Mouse (Mus musculus) fat pad, adult 2 months (tissue): ENCODE data around the gene Ttc7b.

Source experiments
- DNase-seq: peaks from one replicate; pipeline ENCODE4 v3.0.0-alpha.2; 2011; ENCODE audit warnings: low read depth, low spot score; ENCODE audit errors: extremely low read depth

The Ttc7b gene

GRCm38 (mm10) chr12:100527241-100527640 is 6.6 kb upstream of the Ttc7b start:
- no peak for DNase-seq

GRCm38 (mm10) chr12:100525939-100526338 is 5.3 kb upstream of the Ttc7b start:
- no peak for DNase-seq

DNA sequence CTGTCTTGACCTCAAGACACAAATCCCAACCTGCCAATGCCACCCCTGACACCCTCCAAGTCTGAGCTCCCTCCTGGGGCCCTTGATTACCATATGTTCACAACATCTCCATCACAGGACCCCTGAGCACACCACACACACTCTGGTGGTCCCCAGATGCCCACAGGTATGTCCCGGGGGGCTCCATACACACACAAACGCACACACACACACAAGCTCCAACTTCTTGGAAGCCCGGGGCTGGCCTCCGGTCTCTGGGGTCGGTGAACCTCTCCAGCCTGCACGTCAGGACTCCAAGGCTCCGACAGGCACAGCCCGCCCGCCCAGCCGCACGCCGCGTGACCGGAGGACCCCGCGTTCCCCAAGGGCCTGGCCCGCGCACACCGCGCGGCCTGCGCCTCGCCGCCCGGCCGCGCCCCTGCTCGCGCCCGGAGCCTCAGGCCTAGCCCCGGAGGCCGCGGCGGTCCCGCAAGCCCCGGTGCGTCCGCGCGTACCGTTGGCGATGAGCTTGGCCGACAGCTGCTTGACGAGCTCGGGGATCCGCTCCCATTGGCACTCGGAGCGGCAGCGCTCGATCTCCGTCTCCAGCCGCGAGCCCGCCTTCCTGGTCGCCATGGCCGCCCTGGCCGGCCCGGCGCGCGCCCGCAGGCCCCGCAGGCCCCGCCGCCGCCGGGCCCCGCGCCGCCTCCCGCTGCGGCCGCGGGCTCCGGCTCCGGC is 391 bp downstream of the Ttc7b start:
- DNase-seq, result no peak

- no peak for DNase-seq
Measured at GRCm38 (mm10) chr12:100519684-100520076, 946 bp downstream of the Ttc7b start.

DNA sequence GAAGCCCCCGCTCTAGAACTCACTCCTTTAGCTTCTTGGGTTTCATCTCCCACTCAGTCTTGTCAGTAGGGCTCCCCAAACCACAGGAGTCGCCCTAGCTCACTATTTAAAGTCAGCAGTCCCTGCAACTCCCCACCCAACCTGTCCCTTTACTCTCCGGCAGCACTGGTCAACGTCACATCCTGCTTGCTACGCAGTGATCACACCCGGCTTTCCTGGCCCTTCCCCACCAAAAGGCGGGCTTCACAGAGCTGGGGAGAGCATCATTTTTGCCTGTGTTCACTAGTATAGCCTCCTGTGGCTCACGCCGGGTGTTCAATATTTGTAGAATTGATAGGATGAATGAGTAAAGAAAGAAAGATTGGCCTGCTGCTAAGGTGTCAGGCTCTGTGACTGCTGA is 3.3 kb downstream of the Ttc7b start:
- no peak for DNase-seq

DNA sequence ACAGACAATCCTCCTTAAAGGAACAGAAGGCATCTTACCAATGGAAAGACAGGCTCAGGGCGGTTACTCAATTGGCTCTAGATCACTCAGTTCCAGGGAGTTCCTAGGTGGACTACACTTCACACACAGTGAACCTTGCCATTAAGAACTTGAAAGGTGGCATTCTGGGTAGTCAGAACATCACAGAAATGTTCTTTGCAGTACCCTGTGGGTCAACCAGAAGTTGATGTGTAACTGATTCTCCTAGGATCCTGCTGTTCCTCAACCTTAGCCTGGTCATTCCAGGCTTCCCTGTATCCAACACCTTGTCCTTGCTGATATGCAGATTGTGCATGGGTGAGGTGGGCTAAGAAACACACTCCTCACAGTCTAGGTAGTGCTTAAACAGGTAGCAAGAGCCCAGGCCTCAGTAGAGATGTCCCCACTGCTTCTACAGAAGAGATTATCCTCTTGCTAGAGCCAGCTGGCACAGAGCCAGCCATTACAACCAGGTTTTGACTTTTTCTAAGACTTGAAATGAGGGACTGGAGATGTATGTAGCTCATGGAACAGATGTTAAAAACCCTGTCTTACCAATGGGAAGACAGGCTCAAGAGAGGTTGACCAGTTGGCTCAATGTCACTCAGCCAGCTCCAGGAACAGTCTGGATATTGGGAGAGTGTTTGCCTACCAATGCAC is 4.3 kb downstream of the Ttc7b start:
- no peak for DNase-seq

- DNase-seq, result no peak
Measured at GRCm38 (mm10) chr12:100515493-100515892, 5.1 kb downstream of the Ttc7b start.

GRCm38 (mm10) chr12:100514611-100515010 is 6.0 kb downstream of the Ttc7b start:
- no peak for DNase-seq

- DNase-seq, result no peak
Measured at GRCm38 (mm10) chr12:100513131-100513530, 7.5 kb downstream of the Ttc7b start.

DNA sequence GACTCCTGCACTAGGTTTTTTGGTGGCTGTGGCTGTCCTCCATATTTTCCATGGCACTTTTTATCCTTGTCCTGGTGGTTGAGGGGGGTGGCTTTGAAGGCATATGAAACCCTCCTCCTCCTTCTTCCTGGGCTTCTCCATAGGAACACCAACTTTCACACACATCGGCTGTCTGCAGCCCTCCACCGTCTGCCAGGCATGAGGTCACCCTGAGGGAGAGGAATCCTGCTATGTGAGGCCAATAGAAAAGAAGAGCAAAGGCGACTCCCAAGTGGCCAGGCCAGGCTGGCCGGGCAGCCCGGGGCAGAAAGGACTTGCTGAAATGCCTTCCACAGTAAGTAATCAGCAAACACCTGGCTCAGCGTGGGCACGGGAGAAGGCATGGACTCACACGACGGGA is 8.0 kb downstream of the Ttc7b start:
- no peak for DNase-seq

- DNase-seq, result no peak
Measured at GRCm38 (mm10) chr12:100509615-100510282, 10.9 kb downstream of the Ttc7b start.

GRCm38 (mm10) chr12:100508668-100509067 is 12.0 kb downstream of the Ttc7b start:
- no peak for DNase-seq

- DNase-seq, result no peak
Measured at GRCm38 (mm10) chr12:100505484-100505883, 15.1 kb downstream of the Ttc7b start.

DNA sequence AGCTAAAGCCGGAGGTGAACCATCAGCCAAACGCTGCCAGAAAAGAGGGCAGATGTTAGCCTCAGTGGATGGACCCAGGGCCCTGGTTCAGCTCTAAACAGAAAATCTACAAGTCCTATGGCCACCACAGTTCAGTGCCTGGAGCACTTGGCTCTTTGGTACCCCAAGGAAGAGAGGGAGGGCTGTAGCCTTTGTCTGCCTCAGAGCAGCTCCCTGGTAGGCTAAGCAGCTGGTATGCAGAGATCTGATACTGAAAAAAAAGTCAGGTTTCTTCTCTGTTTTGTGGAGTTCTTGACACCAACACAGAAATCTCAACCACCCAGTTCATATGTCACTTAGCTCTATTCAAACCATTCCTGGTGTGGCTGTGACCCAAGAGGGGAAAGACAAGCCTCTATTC is 16.0 kb downstream of the Ttc7b start:
- no peak for DNase-seq

- no peak for DNase-seq
Measured at GRCm38 (mm10) chr12:100503659-100504058, 17.0 kb downstream of the Ttc7b start.

DNA sequence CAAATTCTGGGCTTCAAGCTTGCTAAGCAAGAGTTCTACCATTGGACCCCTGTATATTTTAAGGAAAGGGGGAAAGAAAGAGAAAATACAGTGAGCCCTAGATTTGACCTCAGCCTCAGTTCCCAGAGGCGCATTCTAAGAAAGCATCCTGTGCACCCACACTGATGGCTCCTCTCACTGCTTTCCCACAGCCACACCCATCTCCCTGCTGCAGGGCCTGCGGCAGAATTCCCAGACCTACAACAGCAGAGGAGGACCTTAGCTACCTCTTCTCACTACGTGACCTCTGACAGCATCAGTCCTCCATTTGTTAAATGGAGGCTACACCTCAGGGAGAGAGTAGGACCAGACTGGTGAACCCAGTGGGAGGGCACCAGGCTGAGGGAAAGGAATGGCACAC is 18.1 kb downstream of the Ttc7b start:
- DNase-seq, result no peak

GRCm38 (mm10) chr12:100501261-100501660 is 19.4 kb downstream of the Ttc7b start:
- no peak for DNase-seq

DNA sequence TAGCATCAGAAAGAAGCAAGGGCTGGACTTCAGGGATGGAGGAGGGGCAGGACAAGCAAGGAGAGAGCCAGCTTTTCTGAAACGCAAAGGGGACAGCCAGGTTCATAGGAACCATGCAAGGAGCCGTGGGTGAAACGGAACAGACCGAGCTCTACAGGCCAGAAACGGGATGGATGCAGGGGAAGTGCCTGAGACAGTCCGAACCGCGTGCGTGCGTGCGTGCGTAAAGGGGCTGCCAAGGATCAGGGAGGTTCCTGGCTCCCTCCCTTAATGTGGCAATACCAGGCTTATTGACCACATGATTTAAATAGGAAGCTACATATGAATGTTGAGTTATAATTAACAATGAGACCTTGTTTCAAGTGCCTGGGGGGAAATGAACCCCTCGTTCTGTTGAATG is 21.2 kb downstream of the Ttc7b start:
- no peak for DNase-seq

DNA sequence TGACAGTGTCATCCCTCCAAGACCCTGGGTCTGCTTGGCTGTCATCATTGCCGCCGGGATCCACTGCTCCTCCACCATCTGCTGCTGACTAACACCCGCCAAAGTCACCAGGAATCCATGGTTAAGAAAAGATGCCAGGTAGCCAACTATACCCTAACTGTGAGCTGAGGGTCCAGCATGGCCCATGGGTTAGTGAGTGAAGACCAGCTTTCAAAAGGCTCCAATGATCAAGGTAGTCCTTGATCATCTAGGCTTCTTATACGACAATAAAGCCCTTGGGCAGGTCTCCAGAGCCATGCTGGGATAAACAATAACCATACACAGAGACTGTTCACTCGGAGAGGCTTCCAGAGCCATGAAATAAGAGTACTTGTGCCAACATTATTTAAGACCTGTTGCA is 22.6 kb downstream of the Ttc7b start:
- DNase-seq, result no peak

DNA sequence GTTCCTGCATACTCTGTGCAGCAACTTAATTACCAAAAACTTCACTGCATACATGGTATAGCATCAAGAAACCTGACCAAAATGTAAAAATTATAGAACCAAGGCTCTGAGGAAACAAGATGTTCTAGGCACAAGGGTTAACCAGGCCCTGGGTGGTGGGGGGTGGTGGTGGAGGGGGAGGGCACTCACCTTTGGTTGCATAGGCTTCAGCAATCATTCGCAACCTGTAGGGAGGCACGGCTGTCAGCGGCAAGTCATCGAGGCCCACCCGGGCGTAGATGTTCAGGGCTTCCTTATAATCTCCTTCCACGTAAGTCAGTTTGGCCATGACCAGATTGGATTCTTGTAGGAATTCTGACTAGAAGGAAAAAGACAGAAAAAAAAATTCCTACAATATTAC is 25.5 kb downstream of the Ttc7b start:
- no peak for DNase-seq

DNA sequence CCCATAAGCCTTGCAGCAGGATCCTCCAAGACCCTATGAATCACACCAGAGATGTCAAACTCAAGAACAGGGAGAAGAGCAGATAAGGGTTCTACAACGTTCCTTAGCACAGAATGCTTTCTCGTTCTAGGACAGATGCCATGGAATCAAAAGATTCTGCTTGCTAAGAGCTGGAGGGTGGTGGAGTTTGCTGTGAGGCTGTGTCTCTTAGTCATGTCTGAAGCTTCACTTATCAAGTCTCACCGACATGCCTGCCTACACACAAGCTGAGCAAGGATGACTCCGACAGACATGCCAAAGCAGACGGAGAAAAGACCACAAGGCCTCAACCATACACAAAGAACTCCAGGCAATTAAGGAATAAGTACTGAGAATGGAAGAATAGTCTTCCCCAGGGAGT is 27.4 kb downstream of the Ttc7b start:
- no peak for DNase-seq

- DNase-seq, result no peak
Measured at GRCm38 (mm10) chr12:100492676-100493075, 27.9 kb downstream of the Ttc7b start.
